Comparison of ENCODE assay signal across 11 mouse cellular contexts in genomic region chr6:72153455-72153854, GRCm38 (mm10). TPM values are rescaled to one million over a fixed set of nuclear protein-coding genes. Genes with fewer than 3 reads are reported as not detected.
A peak's percentile ranks its signal among the peaks of the same experiment; 100 is the strongest.
DNase-seq lines count a peak whose midpoint lies in the region; ATAC-seq and TF ChIP-seq lines count a peak whose summit lies in the region.
"Had no signal": no experiment of that assay in that cellular context is flagged by ENCODE, and none has a peak within 500 bp of the region (broad histone marks: within the 10 kb centered on the region; RNA-seq: fewer than 3 reads in every experiment).

No protein-coding gene starts in this region.

- H3K4me3 ChIP-seq in heart, adult 2 months: no peak overlapping the region
- H3K4me3 ChIP-seq: embryonic facial prominence, embryonic 15.5 days; megakaryocyte, embryonic 14.5 days; stomach, embryonic 15.5 days had no signal

- no peak for TF ChIP-seq CTCF in heart, adult 2 months (IDR thresholded peaks at IDR 0.05)

- DNase-seq in heart, adult 2 months: peak; percentile 31 to 34
- no peak for DNase-seq in heart, postnatal 36 days
- DNase-seq in B cell, adult 2 months: peak; percentile 28 to 38
- peak; percentile 57 for DNase-seq in splenic B cell, adult 2 months (ENCODE audit: low read depth, low spot score)
- no peak for DNase-seq in urinary bladder, postnatal 14 days (ENCODE audit: low spot score)
- DNase-seq in adrenal gland, adult 8-10 months: no peak

- H3K79me2 ChIP-seq in heart, adult 2 months (replicated peaks; ENCODE audit: control insufficient read depth, insufficient read depth, low read length): no peaks in the 10 kb centered on the region

- no peak for TF ChIP-seq POLR2A in heart, adult 2 months (IDR thresholded peaks at IDR 0.05; ENCODE audit: insufficient read depth, low read depth, low read length)

- peaks cover 4% of the 10 kb centered on the region; the same call in 1 of the 2 replicates for H3K36me3 ChIP-seq in heart, adult 2 months (ENCODE audit: control insufficient read depth, insufficient read depth, low read length)
- H3K36me3 ChIP-seq in splenic B cell, adult 2 months (ENCODE audit: control insufficient read depth, insufficient read depth, low read length, poor library complexity, severe bottlenecking): no peaks in the 10 kb centered on the region

- no peak overlapping the region for H3K27ac ChIP-seq in heart, adult 2 months
- H3K27ac ChIP-seq: embryonic facial prominence, embryonic 15.5 days; stomach, embryonic 15.5 days had no signal

- no peaks in the 10 kb centered on the region for H3K27me3 ChIP-seq in heart, adult 2 months (ENCODE audit: control insufficient read depth, insufficient read depth, low read length)
- H3K27me3 ChIP-seq in splenic B cell, adult 2 months (ENCODE audit: control insufficient read depth, insufficient read depth, low read length, poor library complexity, severe bottlenecking): no peaks in the 10 kb centered on the region
- H3K27me3 ChIP-seq: embryonic facial prominence, embryonic 15.5 days; stomach, embryonic 15.5 days had no signal

- H3K9ac ChIP-seq in heart, adult 2 months (ENCODE audit: low read depth, low read length): no peak overlapping the region
- H3K9ac ChIP-seq: embryonic facial prominence, embryonic 15.5 days; stomach, embryonic 15.5 days had no signal

- peaks cover 4% of the 10 kb centered on the region; the same call in 1 of the 2 replicates for H3K4me1 ChIP-seq in heart, adult 2 months (ENCODE audit: control insufficient read depth, insufficient read depth, low read length)
- H3K4me1 ChIP-seq: embryonic facial prominence, embryonic 15.5 days; megakaryocyte, embryonic 14.5 days; stomach, embryonic 15.5 days had no signal

- peak; percentile 90 for ATAC-seq in granulocyte monocyte progenitor cell, adult 5-6 weeks (replicated peaks; ENCODE audit: poor library complexity, severe bottlenecking)
- no peak for ATAC-seq in megakaryocyte-erythroid progenitor cell, adult 5-6 weeks (replicated peaks; ENCODE audit: low FRiP score, low TSS enrichment, poor library complexity, severe bottlenecking)

- no peak for TF ChIP-seq EP300 in heart, adult 2 months (IDR thresholded peaks at IDR 0.05; ENCODE audit: insufficient read depth, low read depth, low read length)

- intact Hi-C loops in heart, adult 2 months (cut with DNase I): no loop called here
- intact Hi-C loops in heart, postnatal 36 days (cut with DNase I): no loop called here

- 69% methylated on average over 11 of the region's 11 CpGs for WGBS in heart, adult 2 months

RNA-seq across cellular contexts. Expression of gene St3gal5, which starts 56.1 kb away (rescaled TPM):
- total RNA-seq in heart, adult 2 months (2021): 10 to 100 TPM; 67.6 to 78.4 TPM
- polyA plus RNA-seq in heart, adult 2 months (2012; rRNA removed): 39.7 and 50.8 TPM in 2 replicates
- 10 to 100 TPM; 58.4 to 66.9 TPM for total RNA-seq in heart, postnatal 36 days (2021)
- 2.6 TPM in 1 of 2 replicates, not detected in the other for total RNA-seq in granulocyte monocyte progenitor cell, adult 5-6 weeks (2014; fragmentation: Nextera tagmentation)
- total RNA-seq in granulocyte monocyte progenitor cell, adult 5-6 weeks (2017): 10.9 and 11.0 TPM in 2 replicates
- 100 to 1,000 TPM; 106 to 366 (median 212) TPM for total RNA-seq in adrenal gland, adult 8-10 months (2022)
- total RNA-seq in megakaryocyte-erythroid progenitor cell, adult 5-6 weeks (2014; fragmentation: Nextera tagmentation): 61.6 and 63.5 TPM in 2 replicates
- 89.4 and 101 TPM in 2 replicates for total RNA-seq in megakaryocyte-erythroid progenitor cell, adult 5-6 weeks (2017)

Comparison
In these comparisons a context has a peak if more than half of its experiments do, and no peak if none do; other contexts are left out.
1. DNase-seq: peak in heart, adult 2 months (2 of 2), B cell, adult 2 months (2 of 2) and splenic B cell, adult 2 months (single experiment); none in heart, postnatal 36 days (0 of 2), urinary bladder, postnatal 14 days (single experiment) and adrenal gland, adult 8-10 months (single experiment).
2. RNA of gene St3gal5, which starts 56.1 kb away (total RNA-seq): 106 to 366 TPM in adrenal gland, adult 8-10 months, 61.6 to 101 TPM in megakaryocyte-erythroid progenitor cell, adult 5-6 weeks, 67.6 to 78.4 TPM in heart, adult 2 months and 58.4 to 66.9 TPM in heart, postnatal 36 days; 2.6 to 11.0 TPM in granulocyte monocyte progenitor cell, adult 5-6 weeks; every median in the first group is over 4 times any median in the second.